Mouse (Mus musculus) neural tube, embryonic 12.5 days (tissue): ENCODE data around the gene Vmn2r83. TPM values are rescaled to one million over a fixed set of nuclear protein-coding genes. Genes with fewer than 3 reads are reported as not detected.
"Not testable (repeated sequence)": the region's sequence is repeated elsewhere in the genome, so short reads cannot be mapped to it uniquely, and the experiment has no call there.

ENCODE experiments used
- ATAC-seq: fragments of 200-750 bp; cut with Nextera tagmentation; 2 replicates; pipeline ENCODE4 v1.8.0; 2017; ENCODE audit warnings: low read depth, mild to moderate bottlenecking, moderate TSS enrichment, moderate library complexity; ENCODE audit not compliant: low FRiP score
- H3K27ac ChIP-seq: fragments of 300-500 bp; sonication (generic); 2 replicates; pipeline ENCODE4 v1.5.1; 2016
- H3K27me3 ChIP-seq: fragments of 300-500 bp; sonication (generic); replicated peaks from 2 replicates; pipeline ENCODE4 v1.6.1; 2016; ENCODE audit warnings: mild to moderate bottlenecking
- H3K36me3 ChIP-seq: fragments of 300-500 bp; sonication (generic); 2 replicates; pipeline ENCODE4 v1.6.1; 2016; ENCODE audit warnings: mild to moderate bottlenecking
- H3K4me1 ChIP-seq: fragments of 300-500 bp; sonication (generic); 2 replicates; pipeline ENCODE4 v1.6.1; 2016
- H3K4me2 ChIP-seq: fragments of 300-500 bp; sonication (generic); replicated peaks from 2 replicates; pipeline ENCODE4 v1.6.1; 2016; ENCODE audit warnings: mild to moderate bottlenecking
- H3K4me3 ChIP-seq: fragments of 300-500 bp; sonication (generic); 2 replicates; pipeline ENCODE4 v1.5.1; 2016
- H3K9ac ChIP-seq: fragments of 300-500 bp; sonication (generic); 2 replicates; pipeline ENCODE4 v1.6.1; 2016; ENCODE audit warnings: mild to moderate bottlenecking
- H3K9me3 ChIP-seq: fragments of 300-500 bp; sonication (generic); 2 replicates; pipeline ENCODE4 v1.6.1; 2016; ENCODE audit warnings: mild to moderate bottlenecking
- WGBS: fragments of 180-500 bp; shearing (Covaris S2); methylation state at CpG from one replicate; pipeline ENCODE4 v1.1.7; 2016; 5-methylcytosine and 5-hydroxymethylcytosine counted together
- polyA plus RNA-seq: library from polyadenylated mRNA; unstranded; fragments of >200 nt; fragmentation: Nextera tagmentation; extraction: Ambion mirVana; gene quantifications from 2 replicates; pipeline ENCODE4 v1.2.1, GENCODE M21; 2016

Vmn2r83 gene
- not detected in 2 replicates for polyA plus RNA-seq

DNA sequence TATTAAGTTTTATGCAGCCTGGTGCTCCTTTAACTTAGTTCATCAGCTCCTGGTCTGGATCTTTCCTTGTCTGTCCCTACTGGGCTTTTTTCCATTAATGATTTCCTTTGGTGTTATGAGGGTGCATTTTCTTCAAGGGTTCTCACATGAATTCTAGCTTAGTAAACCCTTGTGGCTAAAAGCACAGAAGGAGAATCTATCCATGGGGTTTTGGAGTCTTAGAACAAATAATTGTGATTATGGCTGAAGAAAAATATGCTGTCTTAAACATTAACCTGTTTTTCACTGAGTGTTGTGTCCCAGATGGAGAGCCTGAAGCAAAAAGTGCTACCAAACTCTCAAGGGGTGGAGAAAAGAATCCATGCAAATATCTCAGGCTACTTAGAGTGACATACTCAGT, at the start of gene Vmn2r83:
Vmn2r83 (plus strand) TSS at position 301 of the 400 bp plus-strand sequence.
- Histone ChIP-seq H3K4me2 (no peak within 1 kb of the TSS), H3K9me3 (no peaks in the 10 kb centered on the region), H3K4me1 (no peaks in the 10 kb centered on the region), H3K36me3 (no peaks in the 10 kb centered on the region), H3K27me3 (no peaks in the 10 kb centered on the region), H3K4me3 (no peak within 1 kb of the TSS), H3K27ac (no peak within 1 kb of the TSS), H3K9ac (no peak within 1 kb of the TSS)
- ATAC-seq = no peak

DNA sequence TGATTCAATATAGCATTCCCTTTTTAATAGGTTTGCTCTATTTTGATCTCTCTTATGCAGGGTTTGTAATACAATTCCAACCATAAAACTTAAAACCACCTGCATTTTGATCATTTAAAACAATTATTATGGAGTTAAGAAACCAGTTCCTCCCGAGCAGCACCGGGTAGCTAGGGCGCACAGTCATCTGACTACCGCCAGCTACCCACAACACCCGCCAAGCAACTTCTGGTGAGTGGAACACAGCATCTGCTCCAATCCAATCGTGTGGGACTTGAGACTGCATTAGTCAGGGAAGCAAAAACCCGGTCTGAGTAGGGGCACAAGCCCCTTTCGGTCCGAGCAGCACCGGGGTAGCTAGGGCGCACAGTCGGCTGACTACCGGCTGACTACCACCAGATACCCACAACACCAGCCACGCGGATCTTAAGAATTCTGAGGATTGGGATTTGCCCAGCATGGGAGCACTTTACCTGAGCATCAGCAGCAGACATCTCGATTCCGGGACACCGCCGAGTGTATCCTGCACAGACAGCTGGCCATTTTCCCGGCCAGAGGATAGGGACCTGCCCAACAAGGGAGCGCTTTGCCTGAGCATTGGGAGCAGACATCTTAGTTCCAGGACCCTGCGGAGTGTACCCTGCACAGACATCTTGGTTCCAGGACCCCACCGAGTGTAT, 33.2 kb upstream of the Vmn2r83 start:
- 90% methylated on average over 23 of the region's 23 CpGs for WGBS

DNA sequence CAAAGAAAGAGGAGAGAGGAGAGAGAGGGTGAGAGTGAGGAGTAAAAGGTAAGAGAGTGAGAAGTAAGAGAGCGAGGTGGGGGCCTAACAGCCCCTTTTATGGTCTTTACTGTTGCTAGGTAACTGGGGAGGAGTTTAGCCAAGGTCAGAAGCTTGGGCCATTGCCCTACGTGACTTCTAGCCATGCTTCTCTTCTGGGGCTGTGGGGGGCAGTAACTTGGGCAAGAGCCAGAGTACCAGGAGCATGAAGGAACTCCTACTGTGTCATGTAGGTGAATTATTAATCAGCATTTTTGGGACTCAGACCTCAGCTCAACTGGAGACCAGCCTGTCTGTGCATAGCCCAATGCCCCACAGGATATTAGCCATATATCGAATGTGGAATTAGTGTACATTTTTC, 27.4 kb downstream of the Vmn2r83 start:
- WGBS = 60% methylated on average over 3 of the region's 3 CpGs
- Histone ChIP-seq H3K9me3 (no peaks in the 10 kb centered on the region), H3K4me3 (no peak overlapping the region), H3K36me3 (no peaks in the 10 kb centered on the region), H3K27me3 (no peaks in the 10 kb centered on the region), H3K4me2 (no peak overlapping the region), H3K9ac (no peak overlapping the region), H3K4me1 (no peaks in the 10 kb centered on the region), H3K27ac (no peak overlapping the region)
- ATAC-seq = no peak

More for the DNA sequence above, 33.2 kb upstream of the Vmn2r83 start:
- H3K36me3 ChIP-seq, H3K4me1 ChIP-seq, H3K9ac ChIP-seq, ATAC-seq, H3K27ac ChIP-seq, H3K4me3 ChIP-seq, H3K4me2 ChIP-seq, H3K9me3 ChIP-seq, H3K27me3 ChIP-seq: not testable (repeated sequence)

DNA sequence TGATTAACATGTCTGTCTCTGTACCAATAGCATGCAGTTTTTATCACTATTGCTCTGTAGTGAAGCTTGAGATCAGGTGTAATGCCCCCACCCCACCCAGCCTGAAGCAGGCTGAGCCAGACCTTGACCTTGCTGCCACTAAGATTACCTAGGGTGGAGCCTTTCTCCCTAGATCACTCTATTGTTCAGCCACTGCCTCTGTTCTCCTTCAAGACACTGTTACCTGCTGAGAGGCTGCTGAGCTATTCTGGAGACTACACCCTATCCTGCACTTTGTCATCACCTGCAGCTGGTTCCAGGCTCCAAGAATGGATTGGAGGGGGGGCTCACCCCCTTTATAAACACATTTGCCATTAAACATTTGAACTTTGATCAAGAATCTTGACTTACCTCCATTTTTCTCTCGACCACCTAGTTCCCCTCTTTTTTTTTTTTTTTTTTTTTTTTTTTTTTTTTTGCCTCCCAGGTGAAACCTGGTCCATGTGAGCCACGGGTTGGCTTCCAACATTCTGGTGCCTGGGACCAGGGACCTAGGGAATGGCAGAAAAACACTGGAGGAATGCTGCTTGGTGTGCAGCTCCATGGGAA, 28.3 kb downstream of the Vmn2r83 start:
- WGBS = 56% methylated on average over 2 of the region's 2 CpGs
- no peaks in the 10 kb centered on the region for H3K9me3 ChIP-seq

DNA sequence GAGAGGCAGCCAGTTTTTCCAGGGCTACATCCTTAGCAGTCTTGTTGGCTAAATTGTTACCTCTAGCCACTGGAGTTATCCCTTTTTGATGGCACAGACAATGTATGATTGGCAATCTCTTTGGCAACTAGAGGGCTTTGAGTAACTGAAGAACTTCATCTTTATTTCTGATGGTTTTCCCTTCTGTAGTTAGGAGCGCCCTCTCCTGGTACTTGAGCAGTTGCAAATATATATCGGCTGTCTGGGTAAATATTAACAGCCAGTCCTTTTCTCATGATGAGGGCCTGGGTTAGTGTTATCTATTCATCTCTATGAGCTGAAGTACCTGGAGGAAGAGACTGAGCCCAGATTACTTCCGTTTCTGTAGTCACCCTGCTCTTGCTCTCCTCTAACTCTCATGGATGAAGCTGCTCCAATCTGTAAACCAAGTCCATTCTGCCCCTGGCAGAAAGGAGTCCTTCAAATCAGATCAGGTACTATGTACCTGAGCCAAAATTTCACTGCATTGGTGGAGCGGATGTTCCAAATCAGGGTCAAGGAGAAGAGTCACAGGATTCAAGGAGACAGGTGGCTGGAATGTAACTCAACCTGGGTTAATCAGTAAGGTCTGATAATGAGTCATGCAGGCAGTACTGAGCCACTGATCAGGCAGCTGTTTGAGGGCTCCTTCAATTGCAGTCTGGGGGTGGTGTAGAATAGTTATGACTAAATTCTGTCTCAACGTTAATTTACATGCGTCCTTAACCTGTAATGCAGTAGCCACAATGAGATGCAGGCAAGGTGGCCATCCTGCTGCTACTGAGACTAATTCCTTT, 34.5 kb downstream of the Vmn2r83 start:
- no peak overlapping the region for H3K27ac ChIP-seq

More for the DNA sequence above, 28.3 kb downstream of the Vmn2r83 start:
- no peak for ATAC-seq
- Histone ChIP-seq H3K4me3 (no peak overlapping the region), H3K36me3 (no peaks in the 10 kb centered on the region), H3K4me2 (no peak overlapping the region), H3K4me1 (no peaks in the 10 kb centered on the region), H3K27ac (no peak overlapping the region), H3K9ac (no peak overlapping the region), H3K27me3 (no peaks in the 10 kb centered on the region)

DNA sequence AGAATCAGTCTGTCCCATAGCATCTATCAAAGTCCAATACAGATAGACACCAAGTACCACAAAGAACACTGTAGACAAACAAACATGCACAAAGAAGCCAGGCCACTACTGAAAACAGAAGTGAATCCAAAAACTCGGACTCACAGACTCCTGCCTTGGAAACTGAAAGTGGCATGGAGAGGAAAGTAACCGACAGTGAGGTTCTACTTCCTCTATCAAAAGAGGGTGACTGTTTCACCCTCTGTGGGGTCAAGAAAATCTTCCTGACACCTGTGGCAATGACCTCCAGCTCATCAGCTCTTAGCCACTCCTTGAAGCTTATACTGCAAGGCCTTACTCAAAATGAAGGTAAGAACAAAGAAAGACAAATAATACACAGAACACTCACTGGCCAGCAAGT, 38.2 kb downstream of the Vmn2r83 start:
- Histone ChIP-seq H3K9ac (no peak overlapping the region), H3K9me3 (no peaks in the 10 kb centered on the region), H3K27ac (no peak overlapping the region), H3K4me1 (no peaks in the 10 kb centered on the region), H3K36me3 (no peaks in the 10 kb centered on the region), H3K27me3 (no peaks in the 10 kb centered on the region), H3K4me2 (no peak overlapping the region), H3K4me3 (no peak overlapping the region)
- no peak for ATAC-seq
- WGBS = 90% methylated on average over 2 of the region's 2 CpGs

More for the DNA sequence above, 34.5 kb downstream of the Vmn2r83 start:
- WGBS = 69% methylated on average over 6 of the region's 6 CpGs
- H3K9me3 ChIP-seq = no peaks in the 10 kb centered on the region
- H3K4me3 ChIP-seq = no peak overlapping the region
- H3K9ac ChIP-seq = no peak overlapping the region
- no peak overlapping the region for H3K4me2 ChIP-seq
- H3K4me1 ChIP-seq = no peaks in the 10 kb centered on the region
- H3K27me3 ChIP-seq = no peaks in the 10 kb centered on the region
- ATAC-seq = no peak
- no peaks in the 10 kb centered on the region for H3K36me3 ChIP-seq

DNA sequence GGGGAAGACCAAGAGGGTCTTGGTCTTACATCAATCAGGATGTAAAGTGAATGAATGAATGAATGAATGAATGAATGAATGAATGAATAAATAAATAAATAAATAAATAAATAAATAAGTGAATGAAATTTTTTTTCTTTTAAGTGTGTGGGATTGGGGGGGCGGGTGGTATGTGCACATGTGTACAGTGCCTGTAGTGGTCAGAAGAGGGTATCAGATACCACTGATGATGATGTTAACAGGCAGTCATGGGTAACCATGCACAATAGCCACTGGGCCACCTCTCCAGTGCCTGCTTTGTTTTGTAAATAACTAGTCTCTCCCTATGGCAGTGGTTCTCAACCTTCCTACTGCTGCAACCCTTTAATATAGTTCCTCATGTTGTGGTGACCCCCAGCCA, 55.9 kb downstream of the Vmn2r83 start:
- no peaks in the 10 kb centered on the region for H3K9me3 ChIP-seq
- H3K27me3 ChIP-seq = no peaks in the 10 kb centered on the region
- no peak for ATAC-seq
- H3K4me2 ChIP-seq = no peak overlapping the region
- H3K4me1 ChIP-seq = no peaks in the 10 kb centered on the region
- no peak overlapping the region for H3K27ac ChIP-seq
- no peak overlapping the region for H3K4me3 ChIP-seq
- WGBS = 80% methylated on average over 1 of the region's 1 CpGs
- H3K9ac ChIP-seq = no peak overlapping the region
- H3K36me3 ChIP-seq = 0 out of 2 replicates have a peak, but pooled peaks cover 4% of the 10 kb centered on the region

DNA sequence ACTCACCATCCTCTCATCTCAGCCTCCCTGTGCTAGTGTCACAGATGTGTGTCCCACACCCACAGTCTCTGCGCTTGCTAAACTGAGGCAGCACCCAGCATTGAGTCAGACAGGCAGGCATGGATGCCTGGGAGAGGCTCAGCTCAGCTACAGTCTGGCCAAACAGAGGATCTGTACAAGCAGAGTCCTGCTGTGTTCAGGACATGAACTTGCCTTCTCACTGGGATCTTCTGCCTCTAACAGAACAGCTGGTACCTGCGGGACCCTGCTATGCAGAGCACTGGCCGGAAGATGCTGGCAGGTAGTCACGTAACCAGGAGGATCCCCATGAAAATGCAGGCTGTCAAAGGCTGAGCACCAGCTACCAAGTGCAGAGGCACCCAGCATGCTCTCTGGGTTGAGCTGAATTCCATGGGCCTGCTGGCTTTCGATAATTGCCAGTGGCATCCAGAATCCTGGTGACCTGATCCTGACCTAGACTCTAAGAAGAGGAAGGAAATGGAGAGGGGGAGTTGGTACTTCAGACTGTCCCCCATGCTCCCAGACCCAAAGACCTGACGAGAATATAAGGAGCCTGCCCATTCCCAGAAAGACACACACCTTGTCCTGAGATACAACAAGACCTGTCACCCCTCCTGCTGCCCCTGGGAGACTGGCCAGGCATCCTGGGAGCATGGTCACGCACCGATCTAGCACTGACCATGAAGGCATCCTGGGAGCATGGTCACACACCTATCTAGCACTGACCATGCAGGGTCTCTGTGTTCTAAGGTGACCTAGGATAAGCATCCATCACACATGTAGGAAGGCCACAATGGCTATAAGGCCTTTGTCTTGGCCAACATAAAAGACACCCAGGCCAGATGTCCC, 57.2 kb downstream of the Vmn2r83 start:
- Histone ChIP-seq H3K4me2 (no peak overlapping the region), H3K27me3 (no peaks in the 10 kb centered on the region), H3K9ac (no peak overlapping the region), H3K4me3 (no peak overlapping the region), H3K36me3 (0 out of 2 replicates have a peak, but pooled peaks cover 4% of the 10 kb centered on the region), H3K9me3 (no peaks in the 10 kb centered on the region), H3K27ac (no peak overlapping the region), H3K4me1 (no peaks in the 10 kb centered on the region)
- WGBS = 90% methylated on average over 8 of the region's 8 CpGs
- no peak for ATAC-seq

DNA sequence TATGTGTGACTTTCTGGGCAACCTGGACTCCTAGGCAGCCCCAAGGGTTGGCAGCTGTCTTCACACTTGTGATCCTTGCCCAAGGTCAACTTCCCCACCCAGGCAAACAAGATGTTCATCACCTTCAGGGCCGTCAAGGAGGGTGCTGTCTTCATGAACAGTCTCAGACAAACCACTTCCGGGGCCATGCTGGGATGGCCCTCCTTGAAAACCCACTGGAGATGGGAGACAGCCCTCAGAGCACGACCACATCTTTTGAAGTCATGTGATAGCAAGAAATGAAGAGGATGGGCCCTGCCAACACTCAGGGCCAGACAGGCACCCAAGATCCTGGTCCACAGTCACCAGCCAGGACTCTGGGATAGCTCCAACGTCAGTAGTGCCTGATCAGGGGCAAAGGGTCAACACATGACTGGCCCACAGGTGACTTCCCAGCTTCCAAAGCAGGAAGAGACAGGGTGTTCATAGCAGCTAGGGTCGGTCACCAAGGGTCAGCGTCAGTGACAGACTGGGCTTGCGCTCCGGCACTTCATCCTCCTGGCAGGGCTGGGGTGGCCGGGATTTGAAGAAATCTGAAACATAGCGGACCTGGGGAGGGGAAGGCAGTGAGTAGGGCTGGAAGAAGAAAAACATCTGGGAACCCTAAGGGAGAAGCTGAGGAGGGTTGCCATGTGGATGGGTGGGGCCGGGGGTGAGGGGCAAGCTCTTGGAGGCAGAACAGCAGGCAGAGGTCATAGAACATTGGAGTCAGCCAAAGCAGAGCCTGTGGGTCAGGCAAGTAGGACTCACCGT, 58.3 kb downstream of the Vmn2r83 start:
- no peak for ATAC-seq
- no peak overlapping the region for H3K4me2 ChIP-seq
- H3K27ac ChIP-seq = no peak overlapping the region
- no peaks in the 10 kb centered on the region for H3K27me3 ChIP-seq
- H3K9me3 ChIP-seq = no peaks in the 10 kb centered on the region
- WGBS = 86% methylated on average over 12 of the region's 12 CpGs
- no peak overlapping the region for H3K4me3 ChIP-seq
- no peaks in the 10 kb centered on the region for H3K4me1 ChIP-seq
- no peak overlapping the region for H3K9ac ChIP-seq
- 0 out of 2 replicates have a peak, but pooled peaks cover 4% of the 10 kb centered on the region for H3K36me3 ChIP-seq

DNA sequence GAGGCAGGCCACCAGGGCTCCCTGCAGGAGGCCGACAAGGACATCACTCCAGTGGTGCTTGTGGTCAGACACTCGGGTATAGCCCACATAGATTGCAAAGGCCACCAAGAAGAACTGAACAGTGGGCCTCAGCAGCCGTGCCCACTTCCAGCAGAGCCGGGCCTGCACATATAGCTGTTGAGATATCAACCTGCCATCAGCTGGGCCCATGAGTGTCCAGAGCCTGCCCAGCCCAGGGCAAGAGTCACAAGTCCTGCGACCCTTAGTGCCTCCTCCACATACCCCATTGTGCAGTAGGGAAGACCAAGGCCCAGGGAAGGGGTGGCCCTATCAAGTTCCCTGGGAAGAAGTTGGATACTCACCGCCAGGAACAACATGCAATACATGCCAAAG, 58.9 kb downstream of the Vmn2r83 start:
- 83% methylated on average over 6 of the region's 6 CpGs for WGBS
- no peak overlapping the region for H3K4me2 ChIP-seq
- H3K36me3 ChIP-seq = 0 out of 2 replicates have a peak, but pooled peaks cover 4% of the 10 kb centered on the region
- H3K4me1 ChIP-seq = peaks cover under 1% of the 10 kb centered on the region; the same call in 1 of the 2 replicates
- H3K9me3 ChIP-seq = no peaks in the 10 kb centered on the region
- H3K4me3 ChIP-seq = no peak overlapping the region
- H3K9ac ChIP-seq = no peak overlapping the region
- no peaks in the 10 kb centered on the region for H3K27me3 ChIP-seq
- ATAC-seq = no peak
- no peak overlapping the region for H3K27ac ChIP-seq

DNA sequence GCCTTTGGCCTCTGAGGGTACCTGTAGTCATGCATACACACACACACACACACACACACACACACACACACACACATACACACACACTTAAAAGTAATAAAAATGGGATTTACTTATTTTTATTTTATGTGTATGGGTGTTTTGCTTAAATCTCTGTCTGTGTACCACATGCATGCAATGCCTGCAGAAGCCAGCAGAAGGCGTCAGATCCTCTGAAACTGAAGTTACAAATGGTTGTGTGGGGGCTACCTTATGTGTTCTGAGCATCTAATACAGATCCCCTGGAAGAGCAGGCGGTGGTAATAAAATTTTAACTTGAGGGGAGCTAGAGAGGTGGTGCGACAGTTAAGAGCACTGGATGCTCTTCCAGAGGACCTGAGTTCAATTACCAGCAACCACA, 59.5 kb downstream of the Vmn2r83 start:
- no peak overlapping the region for H3K27ac ChIP-seq
- H3K9ac ChIP-seq = no peak overlapping the region
- H3K36me3 ChIP-seq = 0 out of 2 replicates have a peak, but pooled peaks cover 4% of the 10 kb centered on the region
- peaks cover 7% of the 10 kb centered on the region; the same call in 1 of the 2 replicates for H3K4me1 ChIP-seq
- H3K4me3 ChIP-seq = no peak overlapping the region
- ATAC-seq = no peak
- WGBS = 77% methylated on average over 3 of the region's 3 CpGs
- H3K4me2 ChIP-seq = no peak overlapping the region
- H3K9me3 ChIP-seq = no peaks in the 10 kb centered on the region
- H3K27me3 ChIP-seq = no peaks in the 10 kb centered on the region
